Mouse (Mus musculus): ENCODE measurements around the gene Vwa1. TPM values are rescaled to one million over a fixed set of nuclear protein-coding genes. Genes with fewer than 3 reads are reported as not detected.

Gene Vwa1
- polyA plus RNA-seq, 1 experiment = 0.99 TPM

DNA sequence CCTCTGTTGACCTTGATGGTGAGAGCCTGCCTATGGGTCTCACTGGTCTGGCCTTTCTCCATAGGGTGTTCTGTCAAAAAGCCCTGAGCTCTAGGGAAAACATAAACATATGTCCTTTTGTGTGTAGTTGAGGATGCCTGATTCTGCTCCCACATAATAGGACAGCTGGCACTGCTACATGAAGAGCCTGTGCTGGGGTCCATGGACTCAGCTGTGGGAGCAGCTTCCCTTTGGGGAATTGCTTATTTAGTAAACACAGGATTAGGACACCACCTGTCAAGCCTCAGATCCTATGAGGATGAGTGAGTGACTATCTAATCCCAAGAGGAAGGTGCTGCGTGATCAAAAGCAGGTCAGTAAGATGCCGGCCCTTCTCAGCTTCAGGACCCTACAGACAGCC lies 46.5 kb downstream of the Vwa1 start:
- H3K27ac ChIP-seq (ENCODE audit: insufficient read depth, low read length) = no peak overlapping the region
- TF ChIP-seq POLR2A (IDR thresholded peaks at IDR 0.05; ENCODE audit: insufficient read depth, low read length) = no peak
- no peak for TF ChIP-seq EP300 (IDR thresholded peaks at IDR 0.05; ENCODE audit: insufficient read depth, low read depth, low read length)
- TF ChIP-seq CTCF (IDR thresholded peaks at IDR 0.05; ENCODE audit: low read depth, low read length) = no peak
- H3K36me3 ChIP-seq (ENCODE audit: control insufficient read depth, insufficient read depth, low read length, poor library complexity, severe bottlenecking) = peaks cover 24% of the 10 kb centered on the region
- no peaks in the 10 kb centered on the region for H3K27me3 ChIP-seq (ENCODE audit: control insufficient read depth, insufficient read depth, low read length, poor library complexity, severe bottlenecking)
- no peak overlapping the region for H3K9ac ChIP-seq (ENCODE audit: low read depth, poor library complexity, severe bottlenecking)
- no peak overlapping the region for H3K4me3 ChIP-seq (ENCODE audit: low read depth, low read length)
- H3K4me1 ChIP-seq (ENCODE audit: control insufficient read depth, insufficient read depth, low read length) = no peaks in the 10 kb centered on the region
- no peaks in the 10 kb centered on the region for H3K9me3 ChIP-seq (replicated peaks; ENCODE audit: control insufficient read depth, insufficient read depth, low read length, poor library complexity, severe bottlenecking)

DNA sequence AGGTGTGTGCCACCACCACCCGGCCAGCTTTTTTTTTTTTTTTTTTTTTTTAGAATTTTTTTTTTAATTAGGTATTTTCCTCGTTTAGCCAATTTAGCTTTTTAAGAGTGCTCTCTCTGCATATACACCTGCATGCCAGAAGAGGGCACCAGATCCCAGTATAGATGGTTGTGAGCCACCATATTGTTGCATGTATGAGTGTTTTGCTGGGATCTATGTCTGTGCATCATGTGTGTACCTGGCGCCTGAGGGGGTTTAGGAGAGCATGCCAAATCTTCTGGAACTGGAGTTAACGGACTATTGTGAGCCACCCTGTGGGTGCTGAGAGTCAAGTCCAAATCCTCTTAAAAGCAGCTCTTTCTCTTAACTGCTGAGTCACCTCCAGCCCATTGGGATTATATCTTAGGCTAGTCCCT lies 52.8 kb downstream of the Vwa1 start:
- Histone ChIP-seq H3K27me3 (ENCODE audit: control insufficient read depth, insufficient read depth, low read length, poor library complexity, severe bottlenecking) (no peaks in the 10 kb centered on the region), H3K27ac (ENCODE audit: insufficient read depth, low read length) (peak overlapping the region; percentile 61), H3K9me3 (replicated peaks; ENCODE audit: control insufficient read depth, insufficient read depth, low read length, poor library complexity, severe bottlenecking) (no peaks in the 10 kb centered on the region), H3K9ac (ENCODE audit: low read depth, poor library complexity, severe bottlenecking) (no peak overlapping the region), H3K36me3 (ENCODE audit: control insufficient read depth, insufficient read depth, low read length, poor library complexity, severe bottlenecking) (peaks cover 25% of the 10 kb centered on the region), H3K4me1 (ENCODE audit: control insufficient read depth, insufficient read depth, low read length) (no peaks in the 10 kb centered on the region), H3K4me3 (ENCODE audit: low read depth, low read length) (no peak overlapping the region)
- TF ChIP-seq EP300 (IDR thresholded peaks at IDR 0.05; ENCODE audit: insufficient read depth, low read depth, low read length) (no peak), CTCF (IDR thresholded peaks at IDR 0.05; ENCODE audit: low read depth, low read length) (peak; percentile 17), POLR2A (IDR thresholded peaks at IDR 0.05; ENCODE audit: insufficient read depth, low read length) (no peak)

Other genes with a start within 250 kb of the Vwa1 start
- 108 and 116 TPM in 2 replicates for gene Nadk, start 212.3 kb downstream of the Vwa1 start, polyA plus RNA-seq (2011; ENCODE audit: insufficient read depth, insufficient read length, low read depth, missing spikeins)
- 19.4 and 20.2 TPM in 2 replicates for gene Slc35e2, start 173.3 kb downstream of the Vwa1 start, polyA plus RNA-seq (2011; ENCODE audit: insufficient read depth, insufficient read length, low read depth, missing spikeins)
- gene Cdk11b, start 149.8 kb downstream of the Vwa1 start, polyA plus RNA-seq (2011; ENCODE audit: insufficient read depth, insufficient read length, low read depth, missing spikeins) = 105 and 113 TPM in 2 replicates
- not detected in 2 replicates for gene Gm10563, start 129.3 kb downstream of the Vwa1 start, polyA plus RNA-seq (2011; ENCODE audit: insufficient read depth, insufficient read length, low read depth, missing spikeins)
- gene Mmp23, start 121.3 kb downstream of the Vwa1 start, polyA plus RNA-seq (2011; ENCODE audit: insufficient read depth, insufficient read length, low read depth, missing spikeins) = 11.7 and 13.6 TPM in 2 replicates
- gene Mib2, start 105.5 kb downstream of the Vwa1 start, polyA plus RNA-seq (2011; ENCODE audit: insufficient read depth, insufficient read length, low read depth, missing spikeins) = 13.4 and 18.4 TPM in 2 replicates
- 11.9 and 15.0 TPM in 2 replicates for gene Fndc10, start 80.4 kb downstream of the Vwa1 start, polyA plus RNA-seq (2011; ENCODE audit: insufficient read depth, insufficient read length, low read depth, missing spikeins)
- gene Ssu72, start 69.9 kb downstream of the Vwa1 start, polyA plus RNA-seq (2011; ENCODE audit: insufficient read depth, insufficient read length, low read depth, missing spikeins) = 144 and 151 TPM in 2 replicates
- gene Tmem240, start 39.9 kb downstream of the Vwa1 start, polyA plus RNA-seq (2011; ENCODE audit: insufficient read depth, insufficient read length, low read depth, missing spikeins) = 0.21 and 0.54 TPM in 2 replicates
- 78.2 and 89.5 TPM in 2 replicates for gene Atad3a, start 13.6 kb downstream of the Vwa1 start, polyA plus RNA-seq (2011; ENCODE audit: insufficient read depth, insufficient read length, low read depth, missing spikeins)
- 0.26 and 0.40 TPM in 2 replicates for gene Tmem88b, start 11.2 kb upstream of the Vwa1 start, polyA plus RNA-seq (2011; ENCODE audit: insufficient read depth, insufficient read length, low read depth, missing spikeins)
- gene Ankrd65, start 15.7 kb upstream of the Vwa1 start, polyA plus RNA-seq (2011; ENCODE audit: insufficient read depth, insufficient read length, low read depth, missing spikeins) = not detected in 2 replicates
- 70.0 and 82.8 TPM in 2 replicates for gene Mrpl20, start 28.2 kb upstream of the Vwa1 start, polyA plus RNA-seq (2011; ENCODE audit: insufficient read depth, insufficient read length, low read depth, missing spikeins)
- 86.1 and 87.6 TPM in 2 replicates for gene Ccnl2, start 37.8 kb upstream of the Vwa1 start, polyA plus RNA-seq (2011; ENCODE audit: insufficient read depth, insufficient read length, low read depth, missing spikeins)
- 70.6 and 76.0 TPM in 2 replicates for gene Aurkaip1, start 56.6 kb upstream of the Vwa1 start, polyA plus RNA-seq (2011; ENCODE audit: insufficient read depth, insufficient read length, low read depth, missing spikeins)
- gene Mxra8, start 65.0 kb upstream of the Vwa1 start, polyA plus RNA-seq (2011; ENCODE audit: insufficient read depth, insufficient read length, low read depth, missing spikeins) = 21.1 and 26.1 TPM in 2 replicates
- 15.2 and 20.3 TPM in 2 replicates for gene Dvl1, start 72.7 kb upstream of the Vwa1 start, polyA plus RNA-seq (2011; ENCODE audit: insufficient read depth, insufficient read length, low read depth, missing spikeins)
- gene Tas1r3, start 88.7 kb upstream of the Vwa1 start, polyA plus RNA-seq (2011; ENCODE audit: insufficient read depth, insufficient read length, low read depth, missing spikeins) = 0.28 and 0.44 TPM in 2 replicates
- 6.0 and 7.9 TPM in 2 replicates for gene Cptp, start 94.7 kb upstream of the Vwa1 start, polyA plus RNA-seq (2011; ENCODE audit: insufficient read depth, insufficient read length, low read depth, missing spikeins)
- gene Ints11, start 94.8 kb upstream of the Vwa1 start, polyA plus RNA-seq (2011; ENCODE audit: insufficient read depth, insufficient read length, low read depth, missing spikeins) = 43.3 and 45.3 TPM in 2 replicates
- gene Pusl1, start 117.1 kb upstream of the Vwa1 start, polyA plus RNA-seq (2011; ENCODE audit: insufficient read depth, insufficient read length, low read depth, missing spikeins) = 15.3 and 19.4 TPM in 2 replicates
- gene Acap3, start 117.1 kb upstream of the Vwa1 start, polyA plus RNA-seq (2011; ENCODE audit: insufficient read depth, insufficient read length, low read depth, missing spikeins) = 2.6 and 3.8 TPM in 2 replicates
- 100 and 104 TPM in 2 replicates for gene Ube2j2, start 169.1 kb upstream of the Vwa1 start, polyA plus RNA-seq (2011; ENCODE audit: insufficient read depth, insufficient read length, low read depth, missing spikeins)
- 18.8 and 19.1 TPM in 2 replicates for gene C1qtnf12, start 187.6 kb upstream of the Vwa1 start, polyA plus RNA-seq (2011; ENCODE audit: insufficient read depth, insufficient read length, low read depth, missing spikeins)
- gene B3galt6, start 218.0 kb upstream of the Vwa1 start, polyA plus RNA-seq (2011; ENCODE audit: insufficient read depth, insufficient read length, low read depth, missing spikeins) = 2.5 and 2.6 TPM in 2 replicates
- gene Sdf4, start 218.2 kb upstream of the Vwa1 start, polyA plus RNA-seq (2011; ENCODE audit: insufficient read depth, insufficient read length, low read depth, missing spikeins) = 82.8 and 88.9 TPM in 2 replicates
- gene Tnfrsf4, start 239.1 kb upstream of the Vwa1 start, polyA plus RNA-seq (2011; ENCODE audit: insufficient read depth, insufficient read length, low read depth, missing spikeins) = 2.4 and 2.9 TPM in 2 replicates

Data from ES-Bruce4 (cell line).